Mouse (Mus musculus) hindbrain, embryonic 15.5 days (tissue): Measurements from ENCODE around the gene Rsph10b. TPM values are rescaled to one million over a fixed set of nuclear protein-coding genes. Genes with fewer than 3 reads are reported as not detected.

Source experiments
- ATAC-seq: fragments of 200-750 bp; cut with Nextera tagmentation; 2 replicates; pipeline ENCODE4 v1.8.0; 2017; ENCODE audit warnings: low read depth, moderate number of reproducible peaks, moderate TSS enrichment; ENCODE audit not compliant: low FRiP score
- H3K27ac ChIP-seq: fragments of 300-500 bp; sonication (generic); replicated peaks from 2 replicates; pipeline ENCODE4 v1.5.1; 2015; ENCODE audit warnings: mild to moderate bottlenecking, inconsistent platforms
- H3K27me3 ChIP-seq: fragments of 300-500 bp; sonication (generic); 2 replicates; pipeline ENCODE4 v1.6.1; 2015; ENCODE audit warnings: control low read depth, inconsistent platforms
- H3K36me3 ChIP-seq: fragments of 300-500 bp; sonication (generic); 2 replicates; pipeline ENCODE4 v1.6.1; 2015; ENCODE audit warnings: control low read depth, inconsistent platforms
- H3K4me1 ChIP-seq: fragments of 300-500 bp; sonication (generic); replicated peaks from 2 replicates; pipeline ENCODE4 v1.6.1; 2015; ENCODE audit warnings: control low read depth, inconsistent platforms
- H3K4me2 ChIP-seq: fragments of 300-500 bp; sonication (generic); 2 replicates; pipeline ENCODE4 v1.6.1; 2015; ENCODE audit warnings: moderate library complexity, mild to moderate bottlenecking, inconsistent platforms
- H3K4me3 ChIP-seq: fragments of 300-500 bp; sonication (generic); 2 replicates; pipeline ENCODE4 v1.5.1; 2015; ENCODE audit warnings: mild to moderate bottlenecking, inconsistent platforms
- H3K9ac ChIP-seq: fragments of 300-500 bp; sonication (generic); 2 replicates; pipeline ENCODE4 v1.6.1; 2015; ENCODE audit warnings: inconsistent platforms
- H3K9me3 ChIP-seq: fragments of 300-500 bp; sonication (generic); 2 replicates; pipeline ENCODE4 v1.6.1; 2016; ENCODE audit warnings: control low read depth, inconsistent platforms
- WGBS: fragments of 180-500 bp; shearing (Covaris S2); methylation state at CpG from one replicate; pipeline ENCODE4 v1.1.7; 2015; 5-methylcytosine and 5-hydroxymethylcytosine counted together
- polyA plus RNA-seq: library from polyadenylated mRNA; unstranded; fragments of >200 nt; fragmentation: Nextera tagmentation; extraction: Ambion mirVana; gene quantifications from 2 replicates; pipeline ENCODE4 v1.2.1, GENCODE M21; 2015

Rsph10b gene
- 4.0 and 5.2 TPM in 2 replicates for polyA plus RNA-seq

- H3K27ac ChIP-seq = no peak within 1 kb of the TSS
- no peaks in the 10 kb centered on the region for H3K27me3 ChIP-seq
- H3K9ac ChIP-seq = no peak within 1 kb of the TSS
- H3K4me2 ChIP-seq = peak within 1 kb of the TSS; percentile 30; the same call in 1 of the 2 replicates
- H3K4me1 ChIP-seq = no peaks in the 10 kb centered on the region
- H3K4me3 ChIP-seq = peak within 1 kb of the TSS; percentile 22
- peaks cover 37% of the 10 kb centered on the region for H3K36me3 ChIP-seq
- ATAC-seq = no peak
- no peaks in the 10 kb centered on the region for H3K9me3 ChIP-seq
- 12% methylated on average over 8 of the region's 8 CpGs for WGBS
Measured at GRCm38 (mm10) chr5:143932831-143933230, at the start of gene Rsph10b. TSS of gene Rsph10b (plus strand) at chr5:143933035.

- 98% methylated on average over 3 of the region's 3 CpGs for WGBS
- ATAC-seq = no peak
- Histone ChIP-seq H3K4me1 (no peaks in the 10 kb centered on the region), H3K27ac (no peak overlapping the region), H3K27me3 (no peaks in the 10 kb centered on the region), H3K9ac (no peak overlapping the region), H3K4me3 (no peak overlapping the region), H3K4me2 (no peak overlapping the region), H3K36me3 (peaks cover 88% of the 10 kb centered on the region), H3K9me3 (no peaks in the 10 kb centered on the region)
Measured at GRCm38 (mm10) chr5:143885274-143885673, 47.6 kb upstream of the Rsph10b start.

GRCm38 (mm10) chr5:143890741-143891140, 42.1 kb upstream of the Rsph10b start:
- Histone ChIP-seq H3K9me3 (no peaks in the 10 kb centered on the region), H3K4me2 (no peak overlapping the region), H3K4me3 (no peak overlapping the region), H3K4me1 (no peaks in the 10 kb centered on the region), H3K27me3 (no peaks in the 10 kb centered on the region), H3K9ac (no peak overlapping the region), H3K27ac (no peak overlapping the region), H3K36me3 (peaks cover 58% of the 10 kb centered on the region)
- ATAC-seq = no peak
- 92% methylated on average over 6 of the region's 6 CpGs for WGBS

- 79% methylated on average over 9 of the region's 9 CpGs for WGBS
- Histone ChIP-seq H3K36me3 (peaks cover 49% of the 10 kb centered on the region), H3K9me3 (no peaks in the 10 kb centered on the region), H3K4me3 (no peak overlapping the region), H3K27me3 (no peaks in the 10 kb centered on the region), H3K9ac (no peak overlapping the region), H3K4me2 (no peak overlapping the region), H3K27ac (no peak overlapping the region), H3K4me1 (no peaks in the 10 kb centered on the region)
- no peak for ATAC-seq
Measured at GRCm38 (mm10) chr5:143892255-143892886, 40.5 kb upstream of the Rsph10b start.

GRCm38 (mm10) chr5:143893396-143893795, 39.4 kb upstream of the Rsph10b start:
- ATAC-seq = no peak
- WGBS = 83% methylated on average over 5 of the region's 5 CpGs
- H3K27ac ChIP-seq = no peak overlapping the region
- no peaks in the 10 kb centered on the region for H3K9me3 ChIP-seq
- H3K4me2 ChIP-seq = no peak overlapping the region
- H3K27me3 ChIP-seq = no peaks in the 10 kb centered on the region
- no peaks in the 10 kb centered on the region for H3K4me1 ChIP-seq
- H3K9ac ChIP-seq = no peak overlapping the region
- peaks cover 49% of the 10 kb centered on the region for H3K36me3 ChIP-seq
- no peak overlapping the region for H3K4me3 ChIP-seq

GRCm38 (mm10) chr5:143897635-143898330, 35.1 kb upstream of the Rsph10b start, which contains the start of gene Ankrd61:
TSS of gene Ankrd61 (minus strand) at chr5:143897685.
- Histone ChIP-seq H3K4me1 (no peaks in the 10 kb centered on the region), H3K27ac (no peak within 1 kb of the TSS), H3K4me2 (no peak within 1 kb of the TSS), H3K9me3 (no peaks in the 10 kb centered on the region), H3K27me3 (no peaks in the 10 kb centered on the region), H3K36me3 (peaks cover 45% of the 10 kb centered on the region), H3K4me3 (no peak within 1 kb of the TSS), H3K9ac (no peak within 1 kb of the TSS)
- ATAC-seq = no peak
- 89% methylated on average over 14 of the region's 14 CpGs for WGBS

GRCm38 (mm10) chr5:143902111-143902510, 30.7 kb upstream of the Rsph10b start:
- no peaks in the 10 kb centered on the region for H3K9me3 ChIP-seq
- H3K27ac ChIP-seq = no peak overlapping the region
- WGBS = 79% methylated on average over 3 of the region's 3 CpGs
- H3K4me1 ChIP-seq = no peaks in the 10 kb centered on the region
- no peak overlapping the region for H3K4me3 ChIP-seq
- no peak for ATAC-seq
- no peaks in the 10 kb centered on the region for H3K27me3 ChIP-seq
- no peak overlapping the region for H3K4me2 ChIP-seq
- no peak overlapping the region for H3K9ac ChIP-seq
- peaks cover 67% of the 10 kb centered on the region for H3K36me3 ChIP-seq

GRCm38 (mm10) chr5:143903813-143904212, 29.0 kb upstream of the Rsph10b start:
- no peaks in the 10 kb centered on the region for H3K27me3 ChIP-seq
- no peak overlapping the region for H3K9ac ChIP-seq
- H3K27ac ChIP-seq = no peak overlapping the region
- H3K9me3 ChIP-seq = no peaks in the 10 kb centered on the region
- WGBS = 96% methylated on average over 4 of the region's 4 CpGs
- no peak overlapping the region for H3K4me2 ChIP-seq
- no peak overlapping the region for H3K4me3 ChIP-seq
- peaks cover 50% of the 10 kb centered on the region for H3K36me3 ChIP-seq
- no peak for ATAC-seq
- H3K4me1 ChIP-seq = peaks cover 15% of the 10 kb centered on the region

GRCm38 (mm10) chr5:143906429-143906828, 26.4 kb upstream of the Rsph10b start:
- Histone ChIP-seq H3K27me3 (no peaks in the 10 kb centered on the region), H3K27ac (no peak overlapping the region), H3K4me1 (peaks cover 26% of the 10 kb centered on the region), H3K4me2 (no peak overlapping the region), H3K9ac (no peak overlapping the region), H3K4me3 (no peak overlapping the region), H3K9me3 (no peaks in the 10 kb centered on the region), H3K36me3 (peaks cover 38% of the 10 kb centered on the region)
- no peak for ATAC-seq
- 87% methylated on average over 8 of the region's 8 CpGs for WGBS

- WGBS = 4% methylated on average over 9 of the region's 9 CpGs
- Histone ChIP-seq H3K4me1 (peaks cover 26% of the 10 kb centered on the region), H3K36me3 (peaks cover 16% of the 10 kb centered on the region), H3K9me3 (no peaks in the 10 kb centered on the region), H3K27me3 (no peaks in the 10 kb centered on the region), H3K4me2 (peak overlapping the region; percentile 77), H3K27ac (peak overlapping the region; percentile 89), H3K4me3 (peak overlapping the region; percentile 59), H3K9ac (peak overlapping the region; percentile 64)
- no peak for ATAC-seq
Measured at GRCm38 (mm10) chr5:143908926-143909325, 23.9 kb upstream of the Rsph10b start.

- Histone ChIP-seq H3K36me3 (peaks cover 13% of the 10 kb centered on the region), H3K27me3 (no peaks in the 10 kb centered on the region), H3K4me2 (peak within 1 kb of the TSS; percentile 82), H3K4me3 (peak within 1 kb of the TSS; percentile 59), H3K9ac (peak within 1 kb of the TSS; percentile 64), H3K9me3 (no peaks in the 10 kb centered on the region), H3K27ac (peak within 1 kb of the TSS; percentile 89), H3K4me1 (peaks cover 26% of the 10 kb centered on the region)
- peak; percentile 99 for ATAC-seq
- under 1% methylated on average over 70 of the region's 70 CpGs for WGBS
Measured at GRCm38 (mm10) chr5:143909417-143910400, 23.1 kb upstream of the Rsph10b start, which contains the start of the genes Aimp2 and Pms2. TSS of gene Aimp2 (minus strand) at chr5:143909847. TSS of gene Pms2 (plus strand) at chr5:143909964.
